Mouse (Mus musculus) ES-E14 (cell line): Measurements from ENCODE around the gene Hibadh.

Experiments
- CHD2 ChIP-seq: IDR thresholded peaks from 2 replicates; pipeline ENCODE4 v1.6.1; 2014; ENCODE audit warnings: mild to moderate bottlenecking, low read depth, low read length, inconsistent platforms
- MAFK ChIP-seq: IDR thresholded peaks from 2 replicates; pipeline ENCODE4 v1.6.1; 2014; ENCODE audit warnings: mild to moderate bottlenecking, low read depth, low read length, inconsistent platforms; ENCODE audit not compliant: insufficient read depth
- ZC3H11A ChIP-seq: IDR thresholded peaks from 2 replicates; pipeline ENCODE4 v1.6.1; 2012; ENCODE audit warnings: low read depth, mild to moderate bottlenecking, inconsistent platforms, low read length, borderline replicate concordance

DNA sequence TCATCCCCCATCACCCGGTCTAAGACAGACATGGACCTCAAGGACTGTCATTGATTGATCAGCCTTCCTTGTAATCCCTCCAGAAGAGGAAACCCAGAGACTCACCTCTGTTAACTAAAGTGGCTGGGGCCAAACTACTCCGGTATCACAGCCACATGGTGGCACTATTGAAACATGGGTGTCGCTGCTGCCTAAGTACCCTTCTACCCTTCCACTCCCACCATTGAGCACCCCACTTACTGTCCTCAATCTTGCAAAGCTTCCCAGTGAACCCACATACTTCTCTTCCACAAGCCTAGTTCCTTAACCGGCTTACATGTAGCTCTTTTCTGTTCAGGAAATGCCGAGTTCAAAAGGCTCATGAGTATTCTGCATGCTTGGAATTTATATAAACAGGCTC lies 22.8 kb upstream of the Hibadh start:
- TF ChIP-seq ZC3H11A (no peak), MAFK (no peak), CHD2 (no peak)
